7 mouse cellular contexts compared by ENCODE assay signal in the genomic region with DNA sequence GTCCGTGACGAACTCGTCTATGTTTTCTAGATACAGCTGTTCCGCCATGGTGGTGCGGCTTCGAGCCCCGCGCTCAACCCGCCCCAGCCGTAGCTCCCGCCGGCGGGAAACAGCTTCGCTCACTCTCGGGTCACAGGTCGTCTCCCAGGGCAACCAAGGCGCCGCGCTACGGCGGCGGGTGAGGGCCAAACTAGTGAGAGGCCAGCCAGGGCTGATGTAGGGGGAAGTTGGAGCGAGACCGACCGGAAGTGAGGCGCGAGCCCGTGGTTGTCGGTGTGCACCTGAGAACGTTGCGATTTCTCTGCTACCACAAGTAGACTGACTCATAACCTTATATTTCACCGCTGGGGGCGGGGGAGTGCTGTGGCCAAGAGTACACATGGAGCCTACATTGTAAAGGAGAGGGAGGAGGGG. TPM values are rescaled to one million over a fixed set of nuclear protein-coding genes. Genes with fewer than 3 reads are reported as not detected.
A peak's percentile ranks its signal among the peaks of the same experiment; 100 is the strongest.
DNase-seq lines count a peak whose midpoint lies in the region; ATAC-seq lines count a peak whose summit lies in the region.

Gene Pold3, minus strand, starts transcription at position 190 of the 414 bp plus-strand sequence.

- H3K9me3 ChIP-seq in embryonic facial prominence, embryonic 11.5 days (replicated peaks; ENCODE audit: control insufficient read depth, low read length) = no peaks in the 10 kb centered on the region
- 0 out of 2 replicates have a peak, but pooled peaks cover 2% of the 10 kb centered on the region for H3K9me3 ChIP-seq in limb, embryonic 10.5 days (replicated peaks)
- no peaks in the 10 kb centered on the region for H3K9me3 ChIP-seq in midbrain, embryonic 13.5 days

- H3K27ac ChIP-seq in embryonic facial prominence, embryonic 11.5 days (replicated peaks; ENCODE audit: low read depth, low read length) = peak within 1 kb of the TSS; percentile 72
- peak within 1 kb of the TSS; percentile 96 for H3K27ac ChIP-seq in limb, embryonic 10.5 days
- H3K27ac ChIP-seq in midbrain, embryonic 13.5 days = peak within 1 kb of the TSS; percentile 86

- WGBS in embryonic facial prominence, embryonic 11.5 days = under 1% methylated on average over 33 of the region's 33 CpGs
- WGBS in limb, embryonic 10.5 days = under 1% methylated on average over 33 of the region's 33 CpGs
- 0% methylated on average over 33 of the region's 33 CpGs for WGBS in midbrain, embryonic 13.5 days

- H3K4me1 ChIP-seq in embryonic facial prominence, embryonic 11.5 days (ENCODE audit: control insufficient read depth, insufficient read depth, low read length) = no peaks in the 10 kb centered on the region
- H3K4me1 ChIP-seq in limb, embryonic 10.5 days = peaks cover 29% of the 10 kb centered on the region
- peaks cover 19% of the 10 kb centered on the region for H3K4me1 ChIP-seq in midbrain, embryonic 13.5 days (replicated peaks)

- H3K4me2 ChIP-seq in embryonic facial prominence, embryonic 11.5 days (ENCODE audit: low read depth, low read length) = peak within 1 kb of the TSS; percentile 71
- H3K4me2 ChIP-seq in midbrain, embryonic 13.5 days (replicated peaks) = peak within 1 kb of the TSS; percentile 81

- H3K9ac ChIP-seq in embryonic facial prominence, embryonic 11.5 days (replicated peaks; ENCODE audit: low read length) = peak within 1 kb of the TSS; percentile 87
- H3K9ac ChIP-seq in midbrain, embryonic 13.5 days (replicated peaks) = peak within 1 kb of the TSS; percentile 92

- ATAC-seq in embryonic facial prominence, embryonic 11.5 days (replicated peaks; ENCODE audit: insufficient number of reproducible peaks, low FRiP score, low TSS enrichment, low read depth) = peak; percentile 91
- ATAC-seq in granulocyte monocyte progenitor cell, adult 5-6 weeks (replicated peaks; ENCODE audit: poor library complexity, severe bottlenecking) = peak; percentile 91
- peak; percentile 98 for ATAC-seq in midbrain, embryonic 13.5 days

- H3K27me3 ChIP-seq in embryonic facial prominence, embryonic 11.5 days (ENCODE audit: control insufficient read depth, insufficient read depth, low read length) = no peaks in the 10 kb centered on the region
- no peaks in the 10 kb centered on the region for H3K27me3 ChIP-seq in limb, embryonic 10.5 days (ENCODE audit: low read depth, poor library complexity, severe bottlenecking)
- no peaks in the 10 kb centered on the region for H3K27me3 ChIP-seq in midbrain, embryonic 13.5 days

- peak within 1 kb of the TSS; percentile 92 for H3K4me3 ChIP-seq in embryonic facial prominence, embryonic 11.5 days (ENCODE audit: low read depth, low read length)
- peak within 1 kb of the TSS; percentile 98 for H3K4me3 ChIP-seq in limb, embryonic 10.5 days
- H3K4me3 ChIP-seq in midbrain, embryonic 13.5 days (replicated peaks) = peak within 1 kb of the TSS; percentile 98

- peak; percentile 100 for DNase-seq in adrenal gland, postnatal 14 days
- peak; percentile 99 for DNase-seq in embryonic facial prominence, embryonic 11.5 days (ENCODE audit: low spot score)
- peak; percentile 97 for DNase-seq in kidney, adult 11 months
- DNase-seq in limb, embryonic 10.5 days (ENCODE audit: low spot score) = peak; percentile 100
- peak; percentile 99 for DNase-seq in spleen, adult 12 weeks (ENCODE audit: low spot score)

- H3K36me3 ChIP-seq in embryonic facial prominence, embryonic 11.5 days (replicated peaks; ENCODE audit: control insufficient read depth, insufficient read depth, low read depth, low read length) = no peaks in the 10 kb centered on the region
- peaks cover 34% of the 10 kb centered on the region for H3K36me3 ChIP-seq in limb, embryonic 10.5 days
- H3K36me3 ChIP-seq in midbrain, embryonic 13.5 days = peaks cover 27% of the 10 kb centered on the region

RNA-seq across cellular contexts. Expression of gene Pold3, which starts in this region (rescaled TPM):
- 22.5 and 30.0 TPM in 2 replicates for total RNA-seq in adrenal gland, postnatal 14 days (2021)
- polyA plus RNA-seq in embryonic facial prominence, embryonic 11.5 days (2014; fragmentation: Nextera tagmentation; extraction: Ambion mirVana) = 99.9 and 110 TPM in 2 replicates
- 91.8 and 97.7 TPM in 2 replicates for total RNA-seq in granulocyte monocyte progenitor cell, adult 5-6 weeks (2014; fragmentation: Nextera tagmentation)
- total RNA-seq in granulocyte monocyte progenitor cell, adult 5-6 weeks (2017) = 132 and 140 TPM in 2 replicates
- polyA plus RNA-seq in limb, embryonic 10.5 days (2016; fragmentation: Nextera tagmentation; extraction: Ambion mirVana) = 102 and 107 TPM in 2 replicates
- 57.1 and 59.4 TPM in 2 replicates for polyA plus RNA-seq in midbrain, embryonic 13.5 days (2015; fragmentation: Nextera tagmentation; extraction: Ambion mirVana)

Comparison
In these comparisons a context has a peak if more than half of its experiments do, and no peak if none do; other contexts are left out.
1. Peak in every context shown above with its lines: DNase-seq, ATAC-seq, H3K4me3 ChIP-seq and H3K27ac ChIP-seq.